Mouse (Mus musculus): ENCODE measurements at regions not wholly inside any gene's neighbourhood (a gene's known extent, or its start where the extent isn't known, plus 50 kb on each side); places are given as distances from the start of the nearest gene placed in this dataset.

DNA sequence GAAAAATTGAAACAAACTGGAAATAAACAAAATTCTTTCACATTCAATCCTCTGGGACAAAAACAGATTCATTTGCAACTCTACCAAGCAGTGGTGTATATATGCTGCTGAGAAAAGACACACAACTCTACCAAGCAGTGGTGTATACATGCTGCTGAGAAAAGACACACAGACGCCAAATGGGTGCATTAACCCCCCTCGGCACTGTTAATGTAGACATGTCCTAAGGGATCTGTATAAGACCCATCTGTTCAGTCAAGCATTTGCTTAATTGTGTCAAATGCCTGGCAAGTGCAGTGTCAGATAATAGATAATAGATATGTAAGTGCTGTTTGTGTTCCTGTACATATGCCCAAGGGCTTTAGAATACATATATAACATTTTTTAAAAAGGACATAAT is 1035.2 kb upstream of the B3galt2 start:
- 53% methylated on average over 2 of the region's 2 CpGs for WGBS
- Histone ChIP-seq H3K4me3 (no peak overlapping the region), H3K9me3 (no peaks in the 10 kb centered on the region), H3K36me3 (no peaks in the 10 kb centered on the region), H3K9ac (no peak overlapping the region), H3K4me2 (no peak overlapping the region), H3K27me3 (no peaks in the 10 kb centered on the region), H3K27ac (replicated peaks) (no peak overlapping the region), H3K4me1 (replicated peaks) (no peaks in the 10 kb centered on the region)
- ATAC-seq (ENCODE audit: low read depth): peak; percentile 74; the same call in 1 of the 2 replicates

- 90% methylated on average over 1 of the region's 1 CpGs for WGBS
- no peak for ATAC-seq (ENCODE audit: low read depth)
Observed at GRCm38 (mm10) chr1:142606082-142606481, 1034.4 kb upstream of the B3galt2 start.

GRCm38 (mm10) chr1:142621464-142621863 is 1019.0 kb upstream of the B3galt2 start:
- no peak overlapping the region for H3K4me2 ChIP-seq
- H3K9ac ChIP-seq: no peak overlapping the region
- no peak for ATAC-seq (ENCODE audit: low read depth)
- no peak overlapping the region for H3K4me3 ChIP-seq
- H3K36me3 ChIP-seq: no peaks in the 10 kb centered on the region
- H3K4me1 ChIP-seq (replicated peaks): no peaks in the 10 kb centered on the region
- H3K9me3 ChIP-seq: no peaks in the 10 kb centered on the region
- WGBS: 88% methylated on average over 2 of the region's 2 CpGs
- no peak overlapping the region for H3K27ac ChIP-seq (replicated peaks)
- no peaks in the 10 kb centered on the region for H3K27me3 ChIP-seq

More at GRCm38 (mm10) chr1:142606082-142606481, 1034.4 kb upstream of the B3galt2 start:
- no peak overlapping the region for H3K4me3 ChIP-seq
- H3K4me2 ChIP-seq: no peak overlapping the region
- H3K27me3 ChIP-seq: no peaks in the 10 kb centered on the region
- H3K27ac ChIP-seq (replicated peaks): no peak overlapping the region
- no peaks in the 10 kb centered on the region for H3K36me3 ChIP-seq
- no peak overlapping the region for H3K9ac ChIP-seq
- H3K4me1 ChIP-seq (replicated peaks): no peaks in the 10 kb centered on the region
- no peaks in the 10 kb centered on the region for H3K9me3 ChIP-seq

GRCm38 (mm10) chr1:142624303-142624702 is 1016.2 kb upstream of the B3galt2 start:
- no peak for ATAC-seq (ENCODE audit: low read depth)
- no peak overlapping the region for H3K4me2 ChIP-seq
- no peak overlapping the region for H3K4me3 ChIP-seq
- WGBS: 63% methylated on average over 4 of the region's 4 CpGs
- no peak overlapping the region for H3K27ac ChIP-seq (replicated peaks)
- H3K4me1 ChIP-seq (replicated peaks): no peaks in the 10 kb centered on the region
- no peaks in the 10 kb centered on the region for H3K27me3 ChIP-seq
- no peaks in the 10 kb centered on the region for H3K9me3 ChIP-seq
- H3K9ac ChIP-seq: no peak overlapping the region
- H3K36me3 ChIP-seq: no peaks in the 10 kb centered on the region

DNA sequence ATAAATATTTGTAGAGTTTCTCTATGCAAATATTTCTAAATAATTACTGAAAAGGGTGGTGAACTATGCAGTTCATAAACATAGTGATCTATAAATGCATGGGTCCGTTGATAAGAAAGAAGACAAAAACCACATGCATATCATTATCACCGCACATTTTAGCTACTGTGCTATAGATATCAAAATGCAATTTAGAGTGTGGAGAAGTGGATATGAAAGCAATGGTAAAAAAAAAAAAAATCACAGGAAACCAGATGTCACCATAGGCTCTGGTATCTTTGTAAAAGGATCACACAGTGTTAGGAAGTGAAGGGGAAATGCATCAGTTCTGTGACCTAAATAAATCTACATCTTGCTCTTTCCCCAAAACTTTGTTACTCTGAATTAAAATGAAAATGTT is 985.2 kb upstream of the B3galt2 start:
- Histone ChIP-seq H3K9me3 (no peaks in the 10 kb centered on the region), H3K4me1 (replicated peaks) (no peaks in the 10 kb centered on the region), H3K27me3 (no peaks in the 10 kb centered on the region), H3K4me3 (no peak overlapping the region), H3K9ac (no peak overlapping the region), H3K36me3 (no peaks in the 10 kb centered on the region), H3K27ac (replicated peaks) (no peak overlapping the region), H3K4me2 (no peak overlapping the region)
- 89% methylated on average over 2 of the region's 2 CpGs for WGBS
- ATAC-seq (ENCODE audit: low read depth): no peak

DNA sequence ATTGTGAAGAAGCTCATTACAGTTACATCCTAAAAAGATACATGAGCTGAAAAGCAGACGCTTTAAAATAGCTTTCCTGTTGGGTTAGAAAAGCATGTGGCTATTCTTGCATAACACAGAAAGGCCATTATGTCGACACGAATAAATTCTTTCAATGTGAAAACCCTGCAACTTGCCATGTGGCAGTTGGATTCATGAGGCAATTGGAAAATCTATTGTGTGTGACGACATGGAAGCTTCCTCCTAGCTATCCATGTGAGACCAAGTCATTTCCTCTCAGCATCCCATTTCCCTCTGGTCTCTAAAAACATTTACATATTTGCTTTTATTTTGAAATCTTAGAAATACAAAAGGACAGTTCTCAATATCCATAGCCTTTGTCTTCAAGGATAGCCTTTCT is 975.2 kb upstream of the B3galt2 start:
- Histone ChIP-seq H3K27ac (replicated peaks) (no peak overlapping the region), H3K27me3 (no peaks in the 10 kb centered on the region), H3K4me2 (no peak overlapping the region), H3K9me3 (no peaks in the 10 kb centered on the region), H3K4me1 (replicated peaks) (no peaks in the 10 kb centered on the region), H3K4me3 (no peak overlapping the region), H3K9ac (no peak overlapping the region), H3K36me3 (no peaks in the 10 kb centered on the region)
- 56% methylated on average over 4 of the region's 4 CpGs for WGBS
- no peak for ATAC-seq (ENCODE audit: low read depth)

GRCm38 (mm10) chr1:142679917-142680316 is 960.5 kb upstream of the B3galt2 start:
- Histone ChIP-seq H3K9me3 (no peaks in the 10 kb centered on the region), H3K27me3 (no peaks in the 10 kb centered on the region), H3K27ac (replicated peaks) (no peak overlapping the region), H3K4me3 (no peak overlapping the region), H3K4me2 (no peak overlapping the region), H3K4me1 (replicated peaks) (no peaks in the 10 kb centered on the region), H3K36me3 (no peaks in the 10 kb centered on the region), H3K9ac (no peak overlapping the region)
- 72% methylated on average over 3 of the region's 3 CpGs for WGBS
- ATAC-seq (ENCODE audit: low read depth): no peak

DNA sequence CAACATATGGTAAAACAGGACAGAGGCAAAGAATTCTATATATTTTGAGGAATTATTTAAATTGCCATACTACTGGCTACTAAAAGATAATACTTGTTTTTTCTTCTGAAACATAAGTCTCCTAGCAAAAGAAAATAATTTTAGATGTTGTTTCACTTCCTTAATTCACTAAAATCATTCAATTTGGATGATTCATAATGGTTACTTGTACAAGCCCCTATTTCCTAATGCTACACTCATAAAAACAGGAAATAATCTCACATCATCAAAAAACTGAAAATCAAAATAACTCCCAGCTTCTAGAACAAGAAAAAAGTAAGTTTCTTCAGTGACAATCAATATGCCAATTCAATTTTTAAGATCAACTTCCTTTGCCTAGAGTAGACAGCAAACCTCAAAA is 951.6 kb upstream of the B3galt2 start:
- no peak for ATAC-seq (ENCODE audit: low read depth)

DNA sequence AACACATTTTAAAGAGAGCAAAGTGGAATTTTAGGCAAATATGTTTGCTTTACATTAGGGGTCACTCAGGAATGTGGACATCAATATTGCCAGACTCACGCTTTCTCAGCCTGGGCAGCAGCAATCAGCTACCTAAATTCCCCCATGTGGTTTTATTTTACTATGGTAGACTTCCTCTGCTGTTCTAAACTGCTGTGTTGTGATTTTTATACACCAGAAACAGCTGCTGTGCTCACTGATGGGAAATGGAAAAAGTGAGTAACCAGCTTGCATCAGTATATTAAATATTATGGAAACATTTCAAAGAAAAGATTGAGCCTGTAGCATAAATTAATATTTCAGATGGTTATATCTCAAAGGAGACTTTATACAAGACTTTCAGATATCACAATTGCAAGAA is 945.3 kb upstream of the B3galt2 start:
- no peak for ATAC-seq (ENCODE audit: low read depth)
- WGBS: 54% methylated on average over 1 of the region's 1 CpGs
- H3K4me3 ChIP-seq: no peak overlapping the region
- no peaks in the 10 kb centered on the region for H3K36me3 ChIP-seq
- no peak overlapping the region for H3K27ac ChIP-seq (replicated peaks)
- no peak overlapping the region for H3K9ac ChIP-seq
- H3K27me3 ChIP-seq: no peaks in the 10 kb centered on the region
- H3K9me3 ChIP-seq: no peaks in the 10 kb centered on the region
- no peaks in the 10 kb centered on the region for H3K4me1 ChIP-seq (replicated peaks)
- no peak overlapping the region for H3K4me2 ChIP-seq

More for the DNA sequence above, 951.6 kb upstream of the B3galt2 start:
- no peaks in the 10 kb centered on the region for H3K4me1 ChIP-seq (replicated peaks)
- no peak overlapping the region for H3K4me3 ChIP-seq
- no peaks in the 10 kb centered on the region for H3K36me3 ChIP-seq
- no peak overlapping the region for H3K9ac ChIP-seq
- H3K27ac ChIP-seq (replicated peaks): no peak overlapping the region
- no peak overlapping the region for H3K4me2 ChIP-seq
- H3K27me3 ChIP-seq: no peaks in the 10 kb centered on the region
- no peaks in the 10 kb centered on the region for H3K9me3 ChIP-seq

GRCm38 (mm10) chr1:142708263-142708662 is 932.2 kb upstream of the B3galt2 start:
- Histone ChIP-seq H3K4me3 (no peak overlapping the region), H3K9ac (no peak overlapping the region), H3K4me2 (no peak overlapping the region), H3K27ac (replicated peaks) (no peak overlapping the region), H3K9me3 (no peaks in the 10 kb centered on the region), H3K36me3 (no peaks in the 10 kb centered on the region), H3K27me3 (no peaks in the 10 kb centered on the region), H3K4me1 (replicated peaks) (no peaks in the 10 kb centered on the region)
- ATAC-seq (ENCODE audit: low read depth): no peak
- WGBS: 90% methylated on average over 2 of the region's 2 CpGs

- Histone ChIP-seq H3K27me3 (no peaks in the 10 kb centered on the region), H3K4me3 (no peak overlapping the region), H3K36me3 (no peaks in the 10 kb centered on the region), H3K4me2 (no peak overlapping the region), H3K27ac (replicated peaks) (no peak overlapping the region), H3K9ac (no peak overlapping the region), H3K4me1 (replicated peaks) (0 out of 2 replicates have a peak, but pooled peaks cover 5% of the 10 kb centered on the region), H3K9me3 (no peaks in the 10 kb centered on the region)
- ATAC-seq (ENCODE audit: low read depth): no peak
Observed at GRCm38 (mm10) chr1:142730259-142730658, 910.2 kb upstream of the B3galt2 start.

DNA sequence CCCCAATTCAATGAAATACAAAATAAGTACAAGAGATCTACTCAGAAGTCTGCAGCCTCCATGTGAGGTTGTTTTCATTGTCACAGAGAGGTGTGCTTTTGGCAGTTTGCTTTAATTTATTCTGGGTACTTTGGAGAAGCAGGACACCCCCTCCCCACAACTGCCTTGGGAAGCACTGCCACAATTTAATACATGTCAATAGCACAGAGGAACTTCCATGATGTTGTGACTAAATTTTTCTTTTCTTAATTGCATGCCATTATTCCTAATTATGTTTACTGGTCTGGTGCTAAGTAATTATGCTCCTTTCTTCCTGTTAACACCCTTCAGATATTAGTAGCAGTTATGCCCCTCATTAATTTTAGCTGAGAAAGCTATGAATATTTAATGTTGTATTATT is 906.4 kb upstream of the B3galt2 start:
- H3K27ac ChIP-seq (replicated peaks): no peak overlapping the region

GRCm38 (mm10) chr1:142738376-142738775 is 902.1 kb upstream of the B3galt2 start:
- Histone ChIP-seq H3K4me2 (no peak overlapping the region), H3K4me3 (no peak overlapping the region), H3K27me3 (no peaks in the 10 kb centered on the region), H3K27ac (replicated peaks) (no peak overlapping the region), H3K36me3 (no peaks in the 10 kb centered on the region), H3K9ac (no peak overlapping the region), H3K4me1 (replicated peaks) (0 out of 2 replicates have a peak, but pooled peaks cover 5% of the 10 kb centered on the region), H3K9me3 (no peaks in the 10 kb centered on the region)
- 97% methylated on average over 2 of the region's 2 CpGs for WGBS
- no peak for ATAC-seq (ENCODE audit: low read depth)

More for the DNA sequence above, 906.4 kb upstream of the B3galt2 start:
- ATAC-seq (ENCODE audit: low read depth): no peak
- Histone ChIP-seq H3K4me3 (no peak overlapping the region), H3K36me3 (no peaks in the 10 kb centered on the region), H3K9ac (no peak overlapping the region), H3K9me3 (no peaks in the 10 kb centered on the region), H3K27me3 (no peaks in the 10 kb centered on the region), H3K4me2 (no peak overlapping the region), H3K4me1 (replicated peaks) (0 out of 2 replicates have a peak, but pooled peaks cover 5% of the 10 kb centered on the region)
